Mouse (Mus musculus): ENCODE results near the gene Mettl5. TPM values are rescaled to one million over a fixed set of nuclear protein-coding genes. Genes with fewer than 3 reads are reported as not detected.
"Not testable (repeated sequence)": the region's sequence is repeated elsewhere in the genome, so short reads cannot be mapped to it uniquely, and the experiment has no call there.

Mettl5 gene
- total and polyA plus RNA-seq, 3 experiments, result 19.6 to 42.2 (median 40.4) TPM

DNA sequence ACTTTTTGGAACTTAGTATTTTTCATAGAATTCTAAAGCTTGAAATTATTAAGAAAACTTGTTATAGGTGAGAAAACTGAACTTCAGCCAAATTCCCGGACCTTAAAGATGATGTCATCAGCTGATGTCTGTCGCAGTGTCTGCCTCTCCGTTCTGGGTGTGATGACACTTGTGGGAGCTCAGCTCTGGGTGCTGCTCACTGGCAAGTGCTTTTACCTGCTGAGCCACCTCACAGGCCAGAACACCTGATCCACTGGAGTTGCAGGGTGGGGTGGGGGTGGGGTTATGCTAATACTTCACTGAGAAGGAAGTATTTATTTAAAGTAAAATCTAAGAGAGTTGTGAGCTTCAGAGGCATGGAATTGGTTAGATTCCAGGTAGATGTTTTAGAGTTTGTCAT is 31.9 kb upstream of the Mettl5 start:
- H3K36me3 ChIP-seq (replicated peaks in 1 of 2; ENCODE audit: control insufficient read depth in 1 of 2, insufficient read depth in 1 of 2, low read length in 1 of 2), result peaks cover 12 to 45% of the 10 kb centered on the region in 2 experiments
- no peak for TF ChIP-seq ZNF384 (IDR thresholded peaks at IDR 0.05; ENCODE audit: low read depth, low read length)
- TF ChIP-seq POLR2AphosphoS2 (IDR thresholded peaks at IDR 0.05; ENCODE audit: low read depth, low read length), result no peak
- TF ChIP-seq EP300 (IDR thresholded peaks at IDR 0.05; ENCODE audit: low read length), result no peak
- TF ChIP-seq MAFK (IDR thresholded peaks at IDR 0.05; ENCODE audit: insufficient replicate concordance, low read length), result no peak
- TF ChIP-seq ZKSCAN1 (IDR thresholded peaks at IDR 0.05; ENCODE audit: borderline replicate concordance, low read depth, low read length), result no peak
- no peak overlapping the region for H3K4me3 ChIP-seq (replicated peaks in 1 of 3; ENCODE audit: low read depth in 2 of 3, low read length in 2 of 3, poor library complexity in 1 of 3)
- H3K79me2 ChIP-seq (replicated peaks; ENCODE audit: control insufficient read depth, extremely low read depth, insufficient read depth, poor library complexity, severe bottlenecking), result peaks cover 5% of the 10 kb centered on the region; the same call in 1 of the 2 replicates
- no peaks in the 10 kb centered on the region for H3K4me1 ChIP-seq (ENCODE audit: control insufficient read depth in 1 of 2, insufficient read depth in 2 of 2)
- H3K4me2 ChIP-seq (ENCODE audit: insufficient read depth, low read depth, poor library complexity, severe bottlenecking), result no peak overlapping the region
- in situ Hi-C loops (cut with MboI; ENCODE audit: low pct_ligation_motif_present, low pct_unique_long_range_greater_than_20kb, low sequenced_read_pairs) (no loop called here), dilution Hi-C loops (cut with MboI; ENCODE audit: extremely low pct_ligation_motif_present, extremely low pct_unique_long_range_greater_than_20kb, low sequenced_read_pairs) (no loop called here)
- H3K27me3 ChIP-seq (replicated peaks), result no peaks in the 10 kb centered on the region
- H3K9me3 ChIP-seq (replicated peaks; ENCODE audit: low read length), result no peaks in the 10 kb centered on the region
- no peak for DNase-seq (ENCODE audit: extremely low read depth)
- H3K27ac ChIP-seq (ENCODE audit: insufficient read depth, low read depth), result no peak overlapping the region
- no peak overlapping the region for H3K9ac ChIP-seq (ENCODE audit: insufficient read depth, low read depth)

DNA sequence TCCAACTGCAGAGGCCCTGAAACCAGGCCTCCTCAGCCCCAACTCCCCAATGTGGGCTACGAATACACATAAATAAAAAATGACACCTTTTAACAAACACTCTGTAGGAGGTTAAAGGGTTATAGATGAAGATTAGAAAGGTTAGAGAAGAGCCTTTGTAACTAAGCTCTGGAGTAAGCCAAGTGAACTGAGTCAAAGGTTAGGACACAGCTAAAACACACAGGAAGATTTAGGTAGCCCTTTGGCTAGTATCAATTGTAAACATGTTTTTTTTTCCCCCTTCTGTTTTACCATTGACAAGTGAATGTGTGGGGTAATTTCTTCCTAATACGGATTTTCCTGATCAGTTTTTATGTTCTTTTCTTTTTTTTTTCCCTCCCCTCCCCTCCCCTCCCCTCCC is 27.4 kb upstream of the Mettl5 start:
- no peak overlapping the region for H3K4me2 ChIP-seq (ENCODE audit: insufficient read depth, low read depth, poor library complexity, severe bottlenecking)
- no peak overlapping the region for H3K27ac ChIP-seq (ENCODE audit: insufficient read depth, low read depth)
- TF ChIP-seq UBTF (IDR thresholded peaks at IDR 0.05; ENCODE audit: low read depth, low read length) (no peak), PAX5 (IDR thresholded peaks at IDR 0.05; ENCODE audit: low read length) (no peak), CHD1 (IDR thresholded peaks at IDR 0.05; ENCODE audit: low read depth, low read length) (no peak), ZNF384 (IDR thresholded peaks at IDR 0.05; ENCODE audit: low read depth, low read length) (no peak), BHLHE40 (IDR thresholded peaks at IDR 0.05; ENCODE audit: low read depth, low read length) (no peak), MXI1 (IDR thresholded peaks at IDR 0.05; ENCODE audit: low read depth, low read length) (no peak), ETS1 (conservative IDR thresholded peaks at IDR 0.05; ENCODE audit: low read depth, low read length) (no peak), MEF2A (IDR thresholded peaks at IDR 0.05; ENCODE audit: borderline replicate concordance, low read depth, low read length) (no peak), POLR2A (IDR thresholded peaks at IDR 0.05; ENCODE audit: low read depth, low read length) (no peak), USF2 (conservative IDR thresholded peaks at IDR 0.05; ENCODE audit: low read depth, low read length) (no peak)
- peaks cover 23% of the 10 kb centered on the region for H3K79me2 ChIP-seq (replicated peaks; ENCODE audit: control insufficient read depth, extremely low read depth, insufficient read depth, poor library complexity, severe bottlenecking)
- no peak overlapping the region for H3K9ac ChIP-seq (ENCODE audit: insufficient read depth, low read depth)
- dilution Hi-C loops (cut with MboI; ENCODE audit: extremely low pct_ligation_motif_present, extremely low pct_unique_long_range_greater_than_20kb, low sequenced_read_pairs) (no loop called here), in situ Hi-C loops (cut with MboI; ENCODE audit: low pct_ligation_motif_present, low pct_unique_long_range_greater_than_20kb, low sequenced_read_pairs) (no loop called here)
- H3K4me1 ChIP-seq (ENCODE audit: control insufficient read depth in 1 of 2, insufficient read depth in 2 of 2), result no peaks in the 10 kb centered on the region
- peaks cover 6 to 19% of the 10 kb centered on the region in 2 experiments for H3K36me3 ChIP-seq (replicated peaks in 1 of 2; ENCODE audit: control insufficient read depth in 1 of 2, insufficient read depth in 1 of 2, low read length in 1 of 2)
- no peak overlapping the region for H3K4me3 ChIP-seq (replicated peaks in 1 of 3; ENCODE audit: low read depth in 2 of 3, low read length in 2 of 3, poor library complexity in 1 of 3)
- no peaks in the 10 kb centered on the region for H3K9me3 ChIP-seq (replicated peaks; ENCODE audit: low read length)
- DNase-seq (ENCODE audit: extremely low read depth), result no peak
- no peaks in the 10 kb centered on the region for H3K27me3 ChIP-seq (replicated peaks)

DNA sequence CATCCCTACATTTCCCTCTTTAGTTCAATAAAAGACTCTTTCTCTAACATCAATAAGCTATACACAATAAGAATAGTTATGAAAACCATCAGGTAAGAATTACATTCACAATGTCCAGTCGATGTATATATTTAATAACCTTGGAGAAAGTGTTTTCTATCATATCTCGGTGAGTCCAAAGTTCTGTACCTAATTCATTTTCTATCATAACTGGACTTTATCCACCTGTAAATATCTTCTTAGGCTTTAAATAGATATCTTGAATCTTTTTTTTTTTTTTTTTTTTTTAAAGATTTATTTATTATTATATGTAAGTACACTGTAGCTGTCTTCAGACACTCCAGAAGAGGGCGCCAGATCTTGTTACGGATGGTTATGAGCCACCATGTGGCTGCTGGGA is 22.0 kb upstream of the Mettl5 start:
- in situ Hi-C loops (cut with MboI; ENCODE audit: low pct_ligation_motif_present, low pct_unique_long_range_greater_than_20kb, low sequenced_read_pairs); DNase-seq (ENCODE audit: extremely low read depth); dilution Hi-C loops (cut with MboI; ENCODE audit: extremely low pct_ligation_motif_present, extremely low pct_unique_long_range_greater_than_20kb, low sequenced_read_pairs): not testable (repeated sequence)

More for the DNA sequence above, 22.0 kb upstream of the Mettl5 start:
- H3K4me1 ChIP-seq (ENCODE audit: control insufficient read depth in 1 of 2, insufficient read depth in 2 of 2); H3K9me3 ChIP-seq (replicated peaks; ENCODE audit: low read length); H3K27me3 ChIP-seq (replicated peaks); H3K4me2 ChIP-seq (ENCODE audit: insufficient read depth, low read depth, poor library complexity, severe bottlenecking); H3K27ac ChIP-seq (ENCODE audit: insufficient read depth, low read depth); H3K4me3 ChIP-seq (replicated peaks in 1 of 3; ENCODE audit: low read depth in 2 of 3, low read length in 2 of 3, poor library complexity in 1 of 3); H3K9ac ChIP-seq (ENCODE audit: insufficient read depth, low read depth): not testable (repeated sequence)
- Histone ChIP-seq H3K79me2 (replicated peaks; ENCODE audit: control insufficient read depth, extremely low read depth, insufficient read depth, poor library complexity, severe bottlenecking) (peaks cover 31% of the 10 kb centered on the region), H3K36me3 (replicated peaks in 1 of 2; ENCODE audit: control insufficient read depth in 1 of 2, insufficient read depth in 1 of 2, low read length in 1 of 2) (peaks cover 0 to 14% of the 10 kb centered on the region in 2 experiments)

Data from CH12.LX (cell line).